Mouse (Mus musculus) heart, embryonic 11.5 days (tissue): ENCODE measurements around the gene Sgms1. TPM values are rescaled to one million over a fixed set of nuclear protein-coding genes. Genes with fewer than 3 reads are reported as not detected.

Experiments used
- ATAC-seq: fragments of 200-750 bp; cut with Nextera tagmentation; replicated peaks from 2 replicates; pipeline ENCODE4 v1.8.0; 2017; ENCODE audit warnings: moderate library complexity; ENCODE audit not compliant: insufficient number of reproducible peaks, low FRiP score, low TSS enrichment
- H3K27ac ChIP-seq: fragments of 300-500 bp; sonication (generic); 2 replicates; pipeline ENCODE4 v1.5.1; 2014; ENCODE audit warnings: mild to moderate bottlenecking, low read depth, low read length
- H3K27me3 ChIP-seq: fragments of 300-500 bp; sonication (generic); 2 replicates; pipeline ENCODE4 v1.6.1; 2014; ENCODE audit warnings: mild to moderate bottlenecking, low read length, mixed read lengths; ENCODE audit not compliant: control insufficient read depth, insufficient read depth
- H3K36me3 ChIP-seq: fragments of 300-500 bp; sonication (generic); 2 replicates; pipeline ENCODE4 v1.6.1; 2014; ENCODE audit warnings: mild to moderate bottlenecking, low read length, moderate library complexity, mixed read lengths; ENCODE audit not compliant: control insufficient read depth, insufficient read depth
- H3K4me1 ChIP-seq: fragments of 300-500 bp; sonication (generic); 2 replicates; pipeline ENCODE4 v1.6.1; 2014; ENCODE audit warnings: low read length; ENCODE audit not compliant: control insufficient read depth, insufficient read depth
- H3K4me2 ChIP-seq: fragments of 300-500 bp; sonication (generic); 2 replicates; pipeline ENCODE4 v1.6.1; 2014; ENCODE audit warnings: mild to moderate bottlenecking, moderate library complexity
- H3K4me3 ChIP-seq: fragments of 300-500 bp; sonication (generic); 2 replicates; pipeline ENCODE4 v1.5.1; 2014; ENCODE audit warnings: low read depth, low read length
- H3K9ac ChIP-seq: fragments of 300-500 bp; sonication (generic); 2 replicates; pipeline ENCODE4 v1.6.1; 2014; ENCODE audit warnings: mild to moderate bottlenecking, low read depth, low read length, moderate library complexity
- H3K9me3 ChIP-seq: fragments of 300-500 bp; sonication (generic); replicated peaks from 2 replicates; pipeline ENCODE4 v1.6.1; 2016; ENCODE audit warnings: low read length; ENCODE audit not compliant: control insufficient read depth
- WGBS: fragments of 180-500 bp; shearing (Covaris S2); extraction: QIAGEN DNeasy Blood & Tissue Kit; methylation state at CpG from one replicate; pipeline ENCODE4 v1.1.7; 2014; ENCODE audit not compliant: insufficient replicate concordance; 5-methylcytosine and 5-hydroxymethylcytosine counted together
- polyA plus RNA-seq: library from polyadenylated mRNA; unstranded; fragments of >200 nt; fragmentation: Nextera tagmentation; extraction: Ambion mirVana; gene quantifications from 2 replicates; pipeline ENCODE4 v1.2.1, GENCODE M21; 2014

Gene Sgms1
- polyA plus RNA-seq, 1 experiment from 2014 or later: 36.8 TPM

- Histone ChIP-seq H3K27ac (no peak overlapping the region), H3K9me3 (no peaks in the 10 kb centered on the region), H3K4me3 (no peak overlapping the region), H3K36me3 (no peaks in the 10 kb centered on the region), H3K4me2 (no peak overlapping the region), H3K9ac (no peak overlapping the region), H3K27me3 (no peaks in the 10 kb centered on the region), H3K4me1 (peaks cover 16% of the 10 kb centered on the region)
- ATAC-seq: no peak
- WGBS: 91% methylated on average over 10 of the region's 10 CpGs
Observed at GRCm38 (mm10) chr19:32262805-32263572, 126.5 kb downstream of the Sgms1 start.

GRCm38 (mm10) chr19:32260869-32261688 lies 128.4 kb downstream of the Sgms1 start:
- Histone ChIP-seq H3K9ac (no peak overlapping the region), H3K4me2 (no peak overlapping the region), H3K36me3 (no peaks in the 10 kb centered on the region), H3K9me3 (no peaks in the 10 kb centered on the region), H3K27ac (no peak overlapping the region), H3K27me3 (no peaks in the 10 kb centered on the region), H3K4me1 (peaks cover 19% of the 10 kb centered on the region), H3K4me3 (no peak overlapping the region)
- no peak for ATAC-seq
- 67% methylated on average over 8 of the region's 8 CpGs for WGBS

GRCm38 (mm10) chr19:32259830-32260229 lies 129.7 kb downstream of the Sgms1 start:
- ATAC-seq: no peak
- WGBS: 90% methylated on average over 2 of the region's 2 CpGs

GRCm38 (mm10) chr19:32259048-32259447 lies 130.5 kb downstream of the Sgms1 start:
- ATAC-seq: no peak
- Histone ChIP-seq H3K27me3 (no peaks in the 10 kb centered on the region), H3K36me3 (no peaks in the 10 kb centered on the region), H3K4me3 (no peak overlapping the region), H3K4me1 (peaks cover 29% of the 10 kb centered on the region), H3K4me2 (no peak overlapping the region), H3K27ac (no peak overlapping the region), H3K9ac (no peak overlapping the region), H3K9me3 (no peaks in the 10 kb centered on the region)
- WGBS: 81% methylated on average over 4 of the region's 4 CpGs

More at GRCm38 (mm10) chr19:32259830-32260229, 129.7 kb downstream of the Sgms1 start:
- no peaks in the 10 kb centered on the region for H3K36me3 ChIP-seq
- H3K9me3 ChIP-seq: no peaks in the 10 kb centered on the region
- peaks cover 25% of the 10 kb centered on the region for H3K4me1 ChIP-seq
- H3K4me3 ChIP-seq: no peak overlapping the region
- H3K27ac ChIP-seq: no peak overlapping the region
- H3K27me3 ChIP-seq: no peaks in the 10 kb centered on the region
- no peak overlapping the region for H3K9ac ChIP-seq
- no peak overlapping the region for H3K4me2 ChIP-seq

GRCm38 (mm10) chr19:32258146-32258545 lies 131.4 kb downstream of the Sgms1 start:
- H3K4me3 ChIP-seq: no peak overlapping the region
- 51% methylated on average over 5 of the region's 5 CpGs for WGBS
- no peaks in the 10 kb centered on the region for H3K36me3 ChIP-seq
- no peak overlapping the region for H3K27ac ChIP-seq
- no peak overlapping the region for H3K9ac ChIP-seq
- no peaks in the 10 kb centered on the region for H3K27me3 ChIP-seq
- ATAC-seq: no peak
- peaks cover 36% of the 10 kb centered on the region for H3K4me1 ChIP-seq
- no peaks in the 10 kb centered on the region for H3K9me3 ChIP-seq
- no peak overlapping the region for H3K4me2 ChIP-seq

GRCm38 (mm10) chr19:32257616-32258015 lies 131.9 kb downstream of the Sgms1 start:
- 76% methylated on average over 3 of the region's 3 CpGs for WGBS
- H3K4me2 ChIP-seq: no peak overlapping the region
- H3K27ac ChIP-seq: no peak overlapping the region
- H3K4me3 ChIP-seq: no peak overlapping the region
- H3K27me3 ChIP-seq: no peaks in the 10 kb centered on the region
- no peak for ATAC-seq
- no peak overlapping the region for H3K9ac ChIP-seq
- H3K36me3 ChIP-seq: no peaks in the 10 kb centered on the region
- no peaks in the 10 kb centered on the region for H3K9me3 ChIP-seq
- H3K4me1 ChIP-seq: peaks cover 41% of the 10 kb centered on the region

- H3K4me3 ChIP-seq: no peak overlapping the region
- no peaks in the 10 kb centered on the region for H3K9me3 ChIP-seq
- no peaks in the 10 kb centered on the region for H3K36me3 ChIP-seq
- H3K4me1 ChIP-seq: peaks cover 44% of the 10 kb centered on the region
- no peak overlapping the region for H3K4me2 ChIP-seq
- no peak for ATAC-seq
- H3K27me3 ChIP-seq: no peaks in the 10 kb centered on the region
- WGBS: 52% methylated on average over 4 of the region's 4 CpGs
- H3K9ac ChIP-seq: no peak overlapping the region
- no peak overlapping the region for H3K27ac ChIP-seq
Observed at GRCm38 (mm10) chr19:32256706-32257415, 132.7 kb downstream of the Sgms1 start.

- Histone ChIP-seq H3K4me2 (no peak overlapping the region), H3K36me3 (no peaks in the 10 kb centered on the region), H3K9me3 (no peaks in the 10 kb centered on the region), H3K27me3 (no peaks in the 10 kb centered on the region), H3K4me3 (no peak overlapping the region), H3K27ac (no peak overlapping the region), H3K9ac (no peak overlapping the region), H3K4me1 (peaks cover 44% of the 10 kb centered on the region)
- WGBS: 55% methylated on average over 6 of the region's 6 CpGs
- ATAC-seq: no peak
Observed at GRCm38 (mm10) chr19:32255429-32256185, 133.9 kb downstream of the Sgms1 start.
